Mouse (Mus musculus) layer of hippocampus, adult 2 months (tissue): ENCODE results near the gene Slmap. TPM values are rescaled to one million over a fixed set of nuclear protein-coding genes. Genes with fewer than 3 reads are reported as not detected.

Experiments used
- DNase-seq, 2 experiments: peaks; one replicate each; pipeline ENCODE4 v3.0.0; 2022; ENCODE audit warnings: low spot score in 2 of 2
- H3K27ac ChIP-seq: fragments of 200-600 bp; 2 replicates; pipeline ENCODE4 v1.8.1; 2022
- H3K4me3 ChIP-seq: fragments of 200-600 bp; 2 replicates; pipeline ENCODE4 v1.8.1; 2022; ENCODE audit warnings: mild to moderate bottlenecking
- CTCF ChIP-seq: fragments of 200-600 bp; conservative IDR thresholded peaks from 2 replicates; pipeline ENCODE4 v1.8.1; 2022; ENCODE audit warnings: antibody characterized with exemption, mild to moderate bottlenecking, moderate library complexity
- total RNA-seq, 2 experiments: library from RNA; stranded (reverse); gene quantifications; 2 replicates each; pipeline ENCODE4 v1.2.3; 2021

The Slmap gene
- total RNA-seq, 2 experiments from 2014 or later, result 102 to 104 TPM

DNA sequence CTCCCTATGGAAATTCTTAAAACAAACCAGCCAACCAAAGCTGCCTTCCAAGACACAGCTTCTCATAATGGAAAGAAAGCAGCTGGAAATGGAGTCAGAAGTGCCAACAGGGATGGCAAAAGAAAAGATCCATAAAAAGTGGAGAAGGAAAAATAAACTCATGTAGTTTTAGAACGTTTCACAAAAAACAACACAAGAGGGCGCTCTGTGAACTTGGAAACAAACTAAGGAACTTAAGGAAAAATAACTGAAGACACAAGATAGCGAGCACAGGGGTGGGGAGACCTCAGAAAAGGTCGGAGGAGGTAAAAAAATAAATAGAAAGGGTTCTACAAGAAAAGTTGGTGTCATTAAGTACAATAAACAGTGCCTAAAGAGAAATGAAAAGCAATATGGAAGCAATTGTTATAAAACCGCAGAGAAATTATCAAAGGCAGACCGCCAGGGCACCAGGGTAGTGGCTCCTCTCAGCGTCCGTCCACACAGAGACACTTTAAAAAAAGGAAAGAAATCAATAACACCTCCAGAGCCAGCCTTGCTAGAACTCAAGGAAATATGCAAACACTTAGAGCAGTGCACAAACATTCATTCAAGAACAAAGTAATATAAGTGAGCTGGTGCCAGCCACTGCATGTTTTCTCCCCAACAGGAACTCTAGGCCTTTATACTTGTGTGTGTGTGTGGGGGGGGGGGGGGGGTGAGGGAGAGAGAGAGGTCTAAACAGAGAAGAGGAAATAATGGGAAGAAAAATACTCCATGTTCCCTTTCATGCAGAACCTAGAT is 48.1 kb downstream of the Slmap start:
- TF ChIP-seq CTCF, result peak; percentile 82
- peak; percentile 14 to 26 for DNase-seq
- Histone ChIP-seq H3K27ac (no peak overlapping the region), H3K4me3 (no peak overlapping the region)

DNA sequence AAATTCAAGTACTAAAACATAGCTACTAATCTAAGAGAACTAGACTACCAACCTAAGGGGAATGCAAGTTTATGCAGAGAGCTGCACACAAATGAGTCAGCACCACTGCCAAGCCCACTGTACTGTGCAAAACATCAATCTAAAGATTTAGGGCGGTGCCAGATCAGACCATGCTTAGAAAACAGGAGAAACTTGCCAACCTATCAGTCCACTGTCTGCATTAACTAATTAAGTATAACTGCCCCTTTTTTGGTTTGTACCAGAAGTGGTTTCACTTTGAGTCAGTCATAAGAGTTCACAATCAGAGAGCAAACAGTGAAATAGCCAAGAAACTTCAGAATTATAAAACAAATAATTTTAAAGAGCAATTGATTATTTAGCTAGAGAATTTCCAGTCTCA is 53.3 kb downstream of the Slmap start:
- DNase-seq, result no peak
- no peak overlapping the region for H3K27ac ChIP-seq
- no peak overlapping the region for H3K4me3 ChIP-seq
- no peak for TF ChIP-seq CTCF

DNA sequence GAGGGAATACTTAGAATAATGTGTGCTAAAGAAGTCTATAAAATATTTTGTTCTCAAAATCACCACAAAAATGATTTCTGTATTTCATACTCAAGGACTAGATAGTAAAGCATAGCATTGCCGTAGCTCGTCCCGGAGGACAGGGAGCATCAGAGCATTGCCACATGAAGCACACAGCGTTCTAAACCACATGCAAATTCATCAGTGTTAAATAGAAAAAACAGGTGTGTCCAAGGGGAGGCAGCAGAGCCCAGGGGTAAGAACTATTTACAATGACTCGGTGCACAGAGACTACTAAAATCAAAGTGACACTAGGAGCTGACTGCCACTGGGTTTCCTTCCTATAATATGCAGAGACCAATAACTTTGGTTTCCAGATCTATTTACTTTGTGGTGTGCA is 57.0 kb downstream of the Slmap start:
- no peak for DNase-seq
- no peak overlapping the region for H3K27ac ChIP-seq

DNA sequence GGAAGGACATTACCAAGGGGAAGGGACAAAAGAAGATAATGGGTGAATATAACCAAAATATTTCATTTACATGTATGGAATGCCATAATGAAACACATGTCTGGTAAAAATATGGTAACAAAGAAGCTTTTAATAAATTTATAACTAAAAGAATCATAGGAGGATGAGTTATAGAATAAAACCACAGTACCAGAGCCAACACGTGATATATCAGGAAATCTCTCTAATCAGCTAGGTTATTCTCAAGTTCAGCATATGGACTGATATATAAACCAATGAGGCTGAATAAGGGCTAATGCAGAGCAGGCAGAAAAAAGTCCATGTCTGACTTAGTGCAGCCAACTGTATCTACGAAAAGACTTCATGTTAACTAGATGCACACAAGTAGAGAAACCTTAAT is 58.3 kb downstream of the Slmap start:
- no peak overlapping the region for H3K4me3 ChIP-seq
- no peak for DNase-seq
- TF ChIP-seq CTCF, result no peak
- no peak overlapping the region for H3K27ac ChIP-seq

More for the DNA sequence above, 57.0 kb downstream of the Slmap start:
- TF ChIP-seq CTCF, result no peak
- no peak overlapping the region for H3K4me3 ChIP-seq

DNA sequence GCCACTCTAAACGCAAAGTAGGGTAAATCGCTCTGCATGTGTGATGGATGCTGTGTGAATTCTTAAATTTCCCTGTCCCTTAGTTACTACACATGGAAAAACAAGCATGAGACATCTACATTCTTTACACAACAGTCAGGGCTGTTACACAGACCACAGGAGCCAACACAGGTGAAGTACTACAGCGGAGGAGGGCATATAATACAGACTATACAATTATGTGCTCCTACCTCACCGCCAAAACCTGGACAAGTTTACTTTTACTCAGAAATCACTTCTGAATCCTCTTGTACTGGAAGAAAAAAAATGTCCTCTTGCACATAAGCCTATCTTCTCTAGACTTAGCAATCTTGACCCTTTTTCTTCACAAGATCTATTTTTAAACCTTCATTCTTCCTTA is 66.8 kb downstream of the Slmap start:
- Histone ChIP-seq H3K4me3 (no peak overlapping the region), H3K27ac (no peak overlapping the region)
- TF ChIP-seq CTCF, result no peak
- no peak for DNase-seq

DNA sequence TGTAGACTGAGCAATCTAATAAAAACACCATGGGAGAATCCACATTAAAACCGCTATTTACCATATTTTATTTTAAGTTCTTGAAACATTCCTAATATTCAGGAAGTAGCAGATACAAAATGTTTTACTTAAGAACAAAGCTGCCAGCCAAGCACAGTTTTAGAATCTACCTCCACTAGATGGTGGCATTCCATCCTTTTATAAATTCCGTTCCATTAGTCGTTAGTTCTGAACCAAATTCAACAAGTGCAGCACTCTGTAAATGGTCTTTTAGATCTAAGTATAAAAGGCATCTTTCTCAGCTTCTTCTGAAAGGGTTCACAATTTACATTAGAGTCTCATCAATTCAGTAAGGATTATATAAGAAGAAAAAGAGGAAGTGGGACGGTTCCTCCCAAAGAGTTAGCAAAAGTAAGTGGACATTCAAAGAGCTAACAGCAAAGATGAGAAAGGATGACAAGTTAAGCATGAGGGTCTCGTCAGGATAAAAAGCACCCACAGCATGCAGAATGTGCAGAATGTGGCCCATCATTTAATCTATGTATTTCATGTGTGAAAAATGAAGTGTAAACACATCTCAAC is 68.1 kb downstream of the Slmap start:
- Histone ChIP-seq H3K4me3 (no peak overlapping the region), H3K27ac (no peak overlapping the region)
- no peak for DNase-seq
- peak; percentile 65 for TF ChIP-seq CTCF

DNA sequence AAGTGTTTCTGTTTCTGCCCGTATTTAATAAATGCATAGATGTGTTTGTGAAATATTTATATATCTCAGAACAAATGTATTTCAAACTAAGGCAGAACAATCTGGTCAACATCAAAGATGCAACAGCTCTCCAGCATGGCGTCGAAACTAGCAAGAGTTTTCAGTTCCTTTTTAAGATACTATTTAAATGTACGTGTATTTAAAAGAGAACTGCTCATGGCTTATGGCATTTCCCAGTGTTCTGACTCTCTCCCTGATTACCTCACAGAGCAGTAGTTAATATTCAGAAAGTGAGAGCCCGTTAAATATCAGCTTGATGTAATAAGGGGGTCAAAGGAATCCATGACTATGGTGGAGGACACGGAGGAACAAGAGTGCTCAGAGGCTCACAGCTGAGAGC is 68.8 kb downstream of the Slmap start:
- Histone ChIP-seq H3K4me3 (no peak overlapping the region), H3K27ac (no peak overlapping the region)
- DNase-seq, result no peak
- no peak for TF ChIP-seq CTCF

DNA sequence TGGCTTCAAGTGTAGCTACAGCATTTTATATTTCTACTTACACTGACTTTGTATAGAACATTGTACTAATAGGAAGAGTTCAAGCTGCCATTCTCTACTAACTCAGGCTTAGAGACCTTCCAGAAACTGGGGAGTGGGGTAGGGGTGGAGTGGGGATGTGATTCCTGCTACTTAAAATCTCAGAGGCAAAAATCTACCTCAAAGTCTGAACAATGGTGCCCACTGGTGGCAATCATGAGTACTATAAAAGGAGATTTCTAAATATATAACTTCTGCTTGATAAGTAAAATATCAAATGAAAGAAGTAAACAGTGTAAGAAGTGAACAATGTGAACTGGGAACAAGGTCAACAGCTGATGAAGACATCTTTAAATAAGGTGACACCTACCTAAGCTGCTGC is 75.2 kb downstream of the Slmap start:
- Histone ChIP-seq H3K27ac (no peak overlapping the region), H3K4me3 (no peak overlapping the region)
- DNase-seq, result peak in 1 of 2 experiments; percentile 43
- TF ChIP-seq CTCF, result peak; percentile 90

DNA sequence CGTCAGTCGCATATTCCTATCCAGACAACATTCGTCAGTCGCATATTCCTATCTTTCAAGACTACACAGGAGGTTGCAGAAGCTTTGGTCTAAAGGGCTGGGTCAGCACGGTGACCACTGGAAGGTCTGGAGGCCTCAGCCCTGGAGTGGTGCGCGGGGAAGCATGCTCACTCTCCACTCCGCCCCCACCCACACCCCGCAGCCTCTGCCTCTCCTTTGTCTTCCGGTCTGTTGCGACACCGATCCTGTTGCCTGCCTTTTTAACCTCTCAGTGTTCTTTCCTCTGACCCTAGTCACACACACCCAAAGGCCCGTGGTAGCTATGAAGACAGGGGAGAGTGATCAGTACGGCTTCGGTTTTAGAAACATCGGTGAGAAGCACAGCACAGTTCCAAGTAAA is 79.9 kb downstream of the Slmap start:
- no peak for TF ChIP-seq CTCF
- Histone ChIP-seq H3K4me3 (no peak overlapping the region), H3K27ac (no peak overlapping the region)
- no peak for DNase-seq

DNA sequence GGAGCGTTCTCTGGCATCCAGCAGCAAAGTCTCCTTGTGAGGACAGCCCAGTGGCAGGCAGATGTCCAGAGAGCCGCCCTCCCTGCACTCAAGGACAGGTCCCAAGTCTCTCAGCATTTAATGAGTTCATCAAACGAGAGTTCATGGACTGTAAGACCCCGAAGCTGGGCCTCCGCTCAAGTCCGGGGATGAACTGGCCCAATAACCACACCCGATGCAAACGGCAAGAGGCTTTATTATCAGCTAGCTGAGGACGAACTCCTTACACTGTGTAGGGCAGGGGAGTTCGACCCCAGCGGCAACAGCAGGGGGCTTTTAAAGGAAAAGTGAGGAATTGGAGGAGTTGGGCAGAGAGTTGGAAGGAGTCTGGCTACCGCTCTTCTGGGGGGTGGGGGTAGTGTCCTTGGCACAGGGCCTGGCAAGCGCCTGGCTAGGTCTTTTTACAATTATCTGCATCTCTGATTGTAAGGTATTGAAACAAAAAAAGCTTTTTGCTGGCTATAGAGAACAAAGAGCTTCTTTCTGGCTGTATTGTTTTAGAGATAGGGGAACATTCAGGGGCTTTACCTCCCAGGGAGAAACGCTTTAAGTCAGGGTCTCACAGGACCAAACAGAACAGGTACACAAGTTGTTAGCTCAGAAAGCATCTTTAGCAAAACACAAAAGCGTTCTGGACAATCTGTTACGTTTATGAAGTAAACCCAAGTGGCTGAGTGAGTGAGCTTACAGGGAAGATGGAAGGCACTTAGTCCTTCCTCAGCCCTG is 84.5 kb downstream of the Slmap start:
- Histone ChIP-seq H3K4me3 (peak overlapping the region; percentile 27; the same call in 1 of the 2 replicates), H3K27ac (peak overlapping the region; percentile 64)
- no peak for DNase-seq
- no peak for TF ChIP-seq CTCF

DNA sequence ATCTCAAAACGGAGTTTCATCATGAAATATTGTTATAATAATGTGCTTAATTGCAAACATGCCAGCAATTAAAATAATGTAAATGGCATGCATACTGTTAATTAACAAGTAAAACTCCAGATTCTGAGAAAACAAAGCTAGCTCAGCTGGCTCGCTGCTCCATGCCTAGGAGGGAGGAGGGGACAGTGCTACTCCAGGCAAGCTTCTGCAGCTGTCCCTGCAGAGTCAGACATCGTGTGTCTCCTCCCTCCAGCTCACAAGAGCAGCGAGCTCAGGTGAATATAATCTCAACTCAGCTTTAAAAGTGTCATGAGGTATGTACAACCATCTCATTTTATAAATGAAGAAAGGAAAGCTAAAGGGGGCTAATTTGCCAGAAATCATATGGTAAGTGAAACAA is 86.2 kb downstream of the Slmap start:
- no peak overlapping the region for H3K4me3 ChIP-seq
- no peak for DNase-seq
- H3K27ac ChIP-seq, result no peak overlapping the region; the same call in 1 of the 2 replicates
- TF ChIP-seq CTCF, result no peak

DNA sequence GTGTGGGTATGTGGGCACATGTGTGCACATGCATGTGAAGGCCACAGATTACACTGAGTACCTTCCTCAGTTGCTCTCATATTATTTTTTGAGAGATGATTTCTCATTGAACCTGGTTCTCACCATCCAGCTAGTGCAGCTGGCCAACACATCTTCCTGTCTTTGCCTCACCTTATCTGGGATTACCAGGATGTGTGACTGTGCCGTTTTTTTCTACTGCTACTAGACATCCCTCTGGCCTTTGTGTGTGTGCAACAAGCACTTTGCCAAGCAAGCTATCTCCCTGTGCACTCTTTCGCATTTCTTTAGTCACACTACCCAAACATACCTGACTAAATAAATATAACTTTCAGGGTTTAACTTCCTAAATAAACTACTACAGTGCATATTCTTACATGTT is 87.5 kb downstream of the Slmap start:
- Histone ChIP-seq H3K4me3 (no peak overlapping the region), H3K27ac (no peak overlapping the region)
- no peak for TF ChIP-seq CTCF
- DNase-seq, result no peak

DNA sequence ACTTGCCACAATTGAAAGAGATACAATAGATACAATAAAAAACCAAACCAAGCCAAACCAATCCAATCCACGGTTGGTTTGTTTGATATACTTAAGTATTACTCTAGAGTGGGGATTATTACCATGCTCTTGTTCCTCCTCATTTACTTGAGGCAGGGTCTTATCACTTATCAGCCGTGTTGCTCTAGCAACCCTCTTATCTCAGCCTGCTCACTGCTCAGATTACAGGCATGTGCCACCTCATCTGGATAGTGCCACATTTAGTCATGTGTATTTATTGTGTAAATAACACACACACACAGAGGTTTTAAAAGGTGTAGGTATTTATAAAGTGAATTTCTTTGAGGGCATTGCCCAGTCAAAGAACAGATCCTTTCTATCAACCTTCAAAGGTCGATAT is 88.2 kb downstream of the Slmap start:
- DNase-seq, result no peak
- H3K4me3 ChIP-seq, result no peak overlapping the region
- TF ChIP-seq CTCF, result no peak
- H3K27ac ChIP-seq, result no peak overlapping the region

DNA sequence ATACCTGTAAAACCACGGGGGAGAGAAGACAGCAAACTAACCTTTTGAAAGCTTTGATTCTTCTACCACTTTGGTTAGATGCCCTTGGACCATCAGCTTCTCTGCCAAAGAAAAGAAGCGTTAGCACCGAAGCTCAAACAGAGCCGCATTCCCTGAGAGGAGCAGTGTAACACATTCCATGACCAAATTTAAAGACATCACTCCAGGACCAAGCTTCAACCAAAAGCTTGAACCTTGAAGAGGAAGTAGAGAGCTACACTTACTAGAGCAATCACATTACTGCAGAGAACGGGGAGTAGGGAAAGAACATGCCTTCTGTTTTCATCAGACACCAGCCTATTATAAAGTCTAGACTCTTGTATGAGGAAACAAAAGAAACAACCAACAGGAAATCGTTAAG is 92.2 kb downstream of the Slmap start:
- DNase-seq, result no peak
- Histone ChIP-seq H3K4me3 (no peak overlapping the region), H3K27ac (peak overlapping the region; percentile 7; the same call in 1 of the 2 replicates)
- TF ChIP-seq CTCF, result no peak
